Mouse (Mus musculus): ENCODE data around the gene Arhgef28.

The Arhgef28 gene

DNA sequence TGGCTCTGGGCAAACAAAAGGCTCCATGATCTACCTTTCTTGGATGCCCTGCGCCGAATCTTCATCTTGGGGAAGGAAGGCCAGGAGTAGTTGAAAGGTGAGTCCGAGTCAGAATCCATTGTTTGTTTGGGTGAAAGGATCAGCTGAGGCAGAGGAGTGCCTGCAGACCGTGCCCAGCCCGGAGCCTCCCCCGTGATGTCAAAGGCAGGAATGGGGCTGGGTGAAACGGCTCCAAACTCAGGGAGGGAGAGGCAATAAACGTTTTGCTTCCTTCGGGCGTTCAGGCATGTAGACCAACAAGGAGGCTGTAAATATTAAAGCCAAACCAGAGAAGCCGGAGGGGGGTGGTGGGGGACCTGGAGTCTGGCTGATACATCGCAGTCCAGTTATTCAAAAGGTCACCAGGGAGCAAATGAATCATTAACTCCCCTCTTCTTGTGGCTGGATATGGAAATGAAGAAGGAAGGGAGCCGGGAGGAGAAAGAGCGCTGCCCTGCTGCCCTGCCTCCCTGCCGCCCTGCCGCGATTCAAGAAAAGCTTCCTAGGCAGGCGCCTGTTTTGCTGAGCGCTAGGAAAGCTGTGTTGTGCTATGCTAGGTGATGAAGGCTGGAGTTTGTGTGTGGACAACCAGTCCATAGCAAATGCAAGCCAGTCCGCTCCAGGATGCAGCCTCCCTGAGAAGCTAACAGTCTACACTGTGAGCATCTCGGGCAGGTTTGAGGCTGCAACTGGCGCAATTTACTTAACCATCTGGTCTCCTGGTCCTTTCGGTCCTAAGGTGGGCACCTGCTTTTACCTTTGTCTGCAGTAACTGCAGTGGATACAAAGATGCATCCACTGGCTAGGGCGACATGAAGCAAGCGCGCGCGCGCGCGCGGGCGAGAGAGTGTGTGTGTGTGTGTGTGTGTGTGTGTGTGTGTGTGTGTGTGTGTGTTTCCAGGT is 190.0 kb downstream of the Arhgef28 start:
- no peak for DNase-seq (ENCODE audit: low spot score in 2 of 2)

DNA sequence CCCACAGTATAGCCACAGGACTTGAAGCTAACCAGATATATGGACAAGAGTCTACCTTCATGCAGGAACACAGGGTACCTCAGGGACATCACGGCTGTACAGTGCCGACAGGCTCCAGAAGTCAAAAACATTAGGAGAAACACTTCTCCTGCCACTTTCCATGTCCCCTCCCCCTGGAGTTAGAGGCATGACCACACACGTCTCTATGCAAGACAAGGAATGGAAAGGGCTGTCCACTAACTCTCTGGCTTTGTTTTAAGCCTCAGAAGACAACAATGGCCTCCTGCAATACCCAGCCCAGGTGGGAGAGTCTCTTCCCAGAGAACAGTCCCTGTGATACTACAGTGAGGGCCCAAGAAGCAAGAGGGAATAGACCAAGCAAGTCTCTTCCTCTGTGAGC is 191.3 kb downstream of the Arhgef28 start:
- DNase-seq (ENCODE audit: low spot score in 2 of 2): no peak

DNA sequence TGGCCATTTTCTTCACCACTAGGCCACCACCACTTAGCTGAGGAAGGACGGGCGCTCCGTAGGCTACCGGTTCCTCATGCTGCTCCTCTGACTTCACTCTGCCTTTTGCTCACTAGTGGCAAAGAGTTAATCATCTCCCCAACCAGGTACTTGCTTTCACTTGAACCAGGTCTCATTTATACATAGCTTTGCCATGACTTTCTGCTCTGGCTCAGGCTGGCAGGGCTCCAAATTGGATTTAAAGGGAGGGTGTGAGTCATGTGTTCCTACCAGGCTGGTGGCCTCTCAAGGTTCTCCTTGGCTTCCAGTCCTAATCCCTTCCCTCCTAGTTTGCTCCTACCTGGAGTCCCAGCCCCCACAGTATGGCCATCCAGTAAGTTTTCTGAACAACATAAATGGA is 192.5 kb downstream of the Arhgef28 start:
- DNase-seq (ENCODE audit: low spot score in 2 of 2): no peak

DNA sequence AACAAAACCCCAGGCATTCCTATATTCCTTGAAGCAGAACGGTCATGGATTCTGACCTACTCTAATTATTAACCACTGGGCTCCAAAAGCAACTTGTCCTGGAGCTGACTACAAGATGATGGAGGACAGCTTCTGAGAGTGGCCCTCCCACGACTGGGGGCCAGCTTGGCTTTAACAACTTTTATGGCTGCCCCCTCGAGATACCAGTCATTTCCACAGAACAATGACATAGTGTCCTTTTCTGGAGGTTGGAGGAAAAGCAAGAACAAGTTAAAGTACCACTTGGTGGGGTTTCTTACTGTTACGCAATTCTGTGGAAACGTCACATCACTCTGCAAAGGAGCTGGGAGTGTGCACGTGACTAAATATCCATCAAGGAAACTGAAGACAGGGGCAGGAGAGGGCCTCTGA is 194.3 kb downstream of the Arhgef28 start:
- DNase-seq (ENCODE audit: low spot score in 2 of 2): no peak

DNA sequence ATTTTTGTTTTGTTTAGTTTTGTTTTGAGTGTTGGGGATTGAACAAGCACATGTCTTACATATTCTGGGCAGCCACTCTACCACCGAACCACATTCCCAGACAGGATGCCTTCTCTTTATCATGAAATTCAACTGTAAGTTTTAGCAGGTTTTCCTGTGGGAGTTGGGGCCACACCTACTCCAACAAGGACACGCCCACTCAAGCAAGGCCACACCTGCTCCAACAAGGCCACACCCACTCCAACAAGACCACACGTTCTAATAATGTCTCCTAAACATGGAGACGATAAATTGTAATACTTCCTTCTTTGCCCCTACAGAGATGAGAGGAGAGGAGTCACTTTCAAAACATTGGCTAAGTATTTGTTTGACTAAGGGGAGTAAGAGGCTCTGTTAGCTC is 197.2 kb downstream of the Arhgef28 start:
- DNase-seq (ENCODE audit: low spot score in 2 of 2): no peak

DNA sequence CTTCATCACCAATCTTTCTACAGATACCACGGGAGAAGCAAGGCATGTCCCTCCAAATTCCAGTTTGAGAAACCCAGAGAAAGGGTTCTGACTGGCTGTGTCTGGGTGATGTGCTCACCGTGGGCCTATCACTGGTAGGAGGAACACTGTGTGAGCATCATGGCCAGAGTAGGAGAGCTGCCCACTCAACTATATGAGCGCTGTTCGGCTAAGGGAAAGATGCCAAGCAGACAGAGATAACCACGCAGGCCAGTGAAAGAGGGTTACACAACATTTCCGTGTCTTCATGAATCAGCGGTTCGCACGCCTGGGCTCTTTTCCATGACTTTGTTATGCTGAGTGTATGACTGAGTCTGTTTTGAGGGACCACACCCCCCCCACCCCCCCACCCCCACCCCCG is 197.7 kb downstream of the Arhgef28 start:
- DNase-seq (ENCODE audit: low spot score in 2 of 2): no peak

DNA sequence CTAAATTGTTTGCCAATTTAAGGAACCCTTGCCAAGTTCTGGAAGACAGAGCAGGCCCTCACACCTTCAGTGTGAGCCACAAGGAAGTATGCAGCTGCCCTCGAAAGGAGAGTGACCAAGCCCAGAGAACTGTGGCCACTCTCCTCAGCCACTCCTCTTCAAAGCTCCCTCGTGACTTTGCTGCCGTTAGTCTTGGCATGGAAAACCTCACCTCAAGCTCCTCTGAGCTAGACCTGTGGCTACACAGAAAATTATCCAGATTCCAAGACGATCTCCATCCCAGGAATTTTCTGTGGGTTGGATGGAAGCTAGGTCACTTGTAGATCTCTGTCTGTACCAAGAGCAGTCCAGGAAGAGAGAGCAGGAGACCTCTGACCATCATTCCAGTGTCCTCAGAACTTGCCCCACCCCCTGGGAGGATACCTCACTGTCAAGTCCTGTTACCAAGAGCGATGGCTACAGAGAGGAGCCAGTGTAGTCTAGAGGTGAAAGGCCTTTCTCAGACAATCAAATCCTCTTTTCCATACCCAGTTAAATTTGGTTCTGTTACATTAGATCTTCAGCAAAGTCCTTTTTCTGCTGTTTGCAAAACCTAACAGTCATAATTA is 200.5 kb downstream of the Arhgef28 start:
- DNase-seq (ENCODE audit: low spot score in 2 of 2): no peak

DNA sequence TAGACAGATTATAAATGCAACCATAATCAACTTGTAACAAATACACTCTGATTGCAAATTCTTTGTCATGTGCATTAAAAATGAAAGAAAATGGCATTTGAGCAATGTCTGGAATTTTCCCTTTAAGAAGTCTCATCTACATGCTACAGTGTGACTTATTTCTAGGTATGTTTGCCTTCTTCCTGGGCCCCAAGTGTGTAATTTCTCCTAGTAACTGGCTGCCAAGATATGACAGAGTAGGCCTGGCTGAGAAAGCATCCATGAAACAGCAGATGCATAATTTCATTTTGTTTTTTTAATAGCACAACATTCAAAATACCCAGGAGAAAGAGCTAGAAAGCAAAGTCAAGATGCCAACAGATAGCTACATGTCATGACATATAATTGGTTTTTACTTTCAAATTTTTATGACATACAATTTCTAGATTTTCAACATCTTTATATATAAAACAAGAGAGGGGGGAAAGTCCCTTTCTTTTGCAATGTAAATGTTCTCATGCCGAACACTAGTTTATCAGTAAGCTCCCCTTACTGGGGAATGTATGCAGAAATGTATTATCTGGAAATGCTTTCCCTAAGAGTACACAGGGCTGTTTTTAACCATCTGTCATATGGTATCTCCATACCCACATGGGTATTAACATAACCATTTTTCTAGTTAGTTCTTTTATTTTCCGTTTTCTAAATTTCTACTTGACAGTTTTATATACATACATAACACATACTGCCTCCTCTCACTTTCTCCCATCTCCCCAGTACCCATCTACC is 201.4 kb downstream of the Arhgef28 start:
- no peak for DNase-seq (ENCODE audit: low spot score in 2 of 2)

DNA sequence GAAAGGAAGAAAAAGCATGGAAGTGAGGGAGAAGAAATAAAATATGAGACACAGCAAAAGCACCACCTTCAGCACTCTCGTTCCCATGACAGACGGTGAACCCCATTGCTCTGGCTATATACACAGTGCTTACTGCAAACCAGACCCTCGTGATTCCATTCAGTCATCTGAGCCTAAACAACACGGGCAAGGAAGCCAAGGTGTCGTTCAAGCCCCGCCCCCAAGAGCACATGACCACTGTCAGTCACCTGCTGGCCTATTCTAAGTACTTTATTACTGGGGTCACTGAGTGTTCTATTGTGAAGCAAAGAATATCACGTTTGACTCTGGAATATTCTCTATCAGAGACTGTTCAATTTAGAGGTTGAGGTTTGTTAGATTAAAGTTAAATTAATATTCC is 202.5 kb downstream of the Arhgef28 start:
- DNase-seq (ENCODE audit: low spot score in 2 of 2): no peak

DNA sequence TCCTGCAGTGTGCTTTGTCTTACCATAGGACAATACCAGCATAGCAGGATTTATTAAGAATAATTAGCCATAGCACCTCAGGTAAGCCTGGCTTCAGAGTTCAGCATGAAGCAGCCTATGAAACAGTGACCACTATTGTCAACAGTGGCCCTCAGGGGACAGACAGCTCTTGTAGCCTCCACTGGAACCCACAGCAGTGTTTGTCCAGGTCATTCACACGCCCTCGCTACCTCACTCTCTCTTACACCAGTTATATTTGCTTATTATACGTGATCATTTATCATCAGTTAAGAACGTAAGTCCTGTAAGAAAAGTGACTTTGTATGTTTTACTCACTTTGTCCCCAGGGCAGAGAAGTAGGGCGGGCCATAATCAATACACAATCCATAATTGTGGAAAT is 203.6 kb downstream of the Arhgef28 start:
- no peak for DNase-seq (ENCODE audit: low spot score in 2 of 2)

DNA sequence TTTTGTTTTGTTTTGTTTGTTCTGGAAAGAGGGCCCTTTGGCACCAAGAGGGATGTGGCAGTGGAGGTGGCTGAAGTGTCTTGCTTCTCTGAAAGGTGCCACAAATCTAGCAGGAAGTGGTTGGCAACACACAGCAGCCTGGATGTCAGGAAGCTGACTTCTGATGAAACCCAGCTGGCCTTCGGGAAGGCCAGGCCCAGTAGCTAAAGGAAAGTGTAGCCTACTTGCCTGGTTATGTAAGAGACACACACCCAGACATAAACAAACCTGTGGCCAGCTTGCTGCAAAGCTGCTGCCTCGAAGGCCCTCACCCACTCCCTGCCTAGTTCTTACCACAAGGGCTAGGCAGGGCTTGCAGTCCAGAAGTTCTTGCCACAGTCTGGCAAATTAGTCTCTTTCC is 204.1 kb downstream of the Arhgef28 start:
- DNase-seq (ENCODE audit: low spot score in 2 of 2): no peak

DNA sequence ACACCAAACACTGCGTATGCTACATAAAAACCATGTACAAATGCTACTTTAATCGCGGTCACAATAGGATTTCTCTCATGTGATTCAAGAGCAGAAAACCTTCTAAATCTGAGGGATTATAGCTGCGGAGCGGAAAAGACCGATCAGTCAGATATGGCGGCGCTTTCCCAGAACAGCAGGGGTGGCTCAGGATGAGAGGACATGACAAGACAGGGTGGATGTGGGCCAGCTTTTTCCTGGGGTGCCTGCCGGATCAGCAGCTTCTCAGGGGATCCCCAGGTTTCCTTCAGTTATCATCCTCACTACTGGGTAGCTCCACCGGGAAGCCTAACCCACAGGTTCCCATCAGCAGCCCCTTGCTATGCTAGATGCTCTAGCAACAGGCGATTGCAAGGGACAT is 204.5 kb downstream of the Arhgef28 start:
- no peak for DNase-seq (ENCODE audit: low spot score in 2 of 2)

DNA sequence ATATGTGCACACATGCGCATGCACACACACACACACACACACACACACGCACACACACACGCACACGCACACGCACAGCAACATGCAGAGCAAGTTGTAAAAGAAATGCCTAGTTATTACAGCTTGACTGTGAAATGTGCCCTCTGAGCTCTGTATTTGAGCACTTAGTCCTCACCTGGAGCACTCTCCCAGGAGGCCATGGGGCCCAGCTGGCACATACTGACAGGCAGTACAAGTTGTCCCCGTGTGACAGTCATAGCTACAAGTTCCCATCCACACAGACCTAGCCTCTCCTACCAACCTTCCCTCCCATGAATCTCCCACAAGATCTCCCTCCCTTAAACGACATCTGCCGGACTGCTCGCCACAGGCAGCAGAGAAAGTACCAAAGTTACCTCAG is 205.4 kb downstream of the Arhgef28 start:
- no peak for DNase-seq (ENCODE audit: low spot score in 2 of 2)

DNA sequence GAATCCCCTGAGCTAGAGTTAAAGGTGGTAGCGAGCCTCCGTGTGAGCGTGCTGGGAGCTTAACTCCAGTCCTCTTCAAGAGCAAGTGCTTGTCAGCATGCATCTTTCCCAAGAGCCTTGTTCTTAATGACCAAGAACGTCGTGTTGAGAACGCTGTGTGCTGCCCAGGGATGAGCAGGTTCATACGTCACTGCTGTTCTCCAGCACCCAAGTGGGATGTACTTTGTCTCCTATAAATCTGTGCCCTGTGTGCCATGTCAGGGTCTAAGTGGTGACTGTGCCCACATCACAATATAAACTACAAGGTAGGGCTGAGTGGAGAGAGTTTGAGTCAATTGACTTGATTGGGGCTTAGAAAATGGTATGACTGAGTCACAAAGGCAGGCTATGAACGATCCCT is 207.1 kb downstream of the Arhgef28 start:
- no peak for DNase-seq (ENCODE audit: low spot score in 2 of 2)

DNA sequence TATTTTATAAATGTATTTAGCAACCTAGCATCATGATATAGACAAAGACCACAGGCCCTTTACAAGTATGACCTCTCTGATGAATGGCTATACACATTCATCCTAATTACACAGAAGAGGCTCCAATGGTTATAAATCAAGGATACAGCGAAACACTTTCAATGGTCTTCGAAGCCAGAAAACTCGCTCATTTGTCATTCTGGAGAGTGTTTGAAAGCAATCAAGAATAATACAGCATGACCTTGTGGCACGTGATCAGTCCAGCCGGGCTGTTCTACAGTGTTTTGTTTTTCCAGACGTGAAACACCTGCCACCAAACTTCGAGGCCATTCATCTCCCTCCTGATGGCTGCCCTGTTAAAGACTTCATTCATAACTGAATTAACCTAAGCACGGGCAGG is 207.7 kb downstream of the Arhgef28 start:
- DNase-seq (ENCODE audit: low spot score in 2 of 2): no peak

DNA sequence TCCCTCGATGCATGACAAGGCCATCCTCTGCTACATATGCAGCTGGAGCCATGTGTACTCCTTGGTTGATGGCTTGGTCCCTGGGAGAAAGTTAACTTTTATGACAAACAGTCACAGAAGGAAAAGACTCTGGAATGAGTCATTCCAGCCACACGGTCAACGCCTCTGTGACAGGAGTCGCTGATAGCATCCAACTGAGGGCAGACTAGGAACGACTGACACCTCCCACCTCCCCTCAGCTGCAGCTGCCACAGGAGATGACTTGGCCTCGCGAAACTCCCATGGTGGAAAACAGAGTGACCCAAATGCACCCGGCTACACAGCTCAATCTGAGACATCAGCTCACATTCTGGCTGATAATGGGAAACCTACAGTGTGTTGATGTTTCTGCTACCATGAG is 215.3 kb downstream of the Arhgef28 start:
- DNase-seq (ENCODE audit: low spot score in 2 of 2): no peak

DNA sequence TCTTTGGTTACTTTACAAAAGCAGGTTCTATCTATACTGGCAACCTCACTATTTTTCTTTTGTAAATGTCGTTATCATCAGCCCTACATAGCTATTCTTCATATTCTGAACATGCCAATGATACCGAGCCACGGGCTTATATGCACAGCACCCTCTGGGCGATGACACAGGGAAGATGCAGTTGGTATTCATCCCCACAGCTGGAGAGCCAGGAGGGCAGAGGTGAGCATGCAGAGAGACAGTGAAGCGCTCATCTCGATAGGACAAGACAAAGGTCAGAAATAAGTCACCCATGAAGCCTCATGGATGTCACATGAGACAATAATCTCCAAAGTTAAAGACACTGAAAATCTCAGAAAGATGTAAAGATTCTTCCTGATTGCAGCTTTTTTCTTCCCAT is 217.4 kb downstream of the Arhgef28 start:
- DNase-seq (ENCODE audit: low spot score in 2 of 2): no peak

DNA sequence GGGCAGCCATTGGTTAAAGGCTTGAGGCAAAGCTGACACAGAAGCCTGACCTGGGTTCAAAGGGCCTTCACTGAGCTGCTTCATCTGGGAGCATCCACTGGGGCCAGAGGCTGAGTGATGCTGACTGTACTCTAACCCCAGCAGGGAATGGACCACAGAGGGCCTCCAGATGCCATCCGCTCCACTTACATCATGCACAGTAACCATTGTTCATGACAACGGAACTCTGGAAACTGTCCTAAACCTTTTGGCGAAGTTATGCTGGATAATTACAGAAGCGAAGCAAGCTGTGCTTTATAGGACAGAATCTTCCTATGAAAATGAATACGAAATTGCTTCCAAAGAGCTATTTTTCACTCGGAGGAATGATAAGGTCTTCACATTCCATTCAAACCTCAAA is 219.5 kb downstream of the Arhgef28 start:
- DNase-seq (ENCODE audit: low spot score in 2 of 2): no peak

DNA sequence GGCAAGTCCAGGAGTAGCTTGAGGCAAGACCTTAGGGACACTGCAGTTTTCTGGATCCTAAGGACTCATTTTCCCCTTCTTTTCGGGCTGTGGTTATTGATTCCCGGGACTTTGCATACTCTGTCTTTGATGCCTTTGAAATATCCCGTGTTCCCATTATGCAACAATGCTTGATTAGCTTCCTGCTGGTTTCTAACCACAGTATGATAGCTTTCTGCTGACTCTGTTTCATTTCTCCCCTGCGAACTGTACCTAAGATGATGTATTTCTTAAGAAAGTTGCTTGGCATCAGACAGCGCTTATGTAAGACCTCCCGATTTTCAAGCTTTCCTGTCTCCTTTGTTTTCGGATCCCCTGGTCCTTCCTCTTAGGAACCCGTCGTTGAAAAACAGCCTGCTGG is 229.1 kb downstream of the Arhgef28 start:
- no peak for DNase-seq (ENCODE audit: low spot score in 2 of 2)

DNA sequence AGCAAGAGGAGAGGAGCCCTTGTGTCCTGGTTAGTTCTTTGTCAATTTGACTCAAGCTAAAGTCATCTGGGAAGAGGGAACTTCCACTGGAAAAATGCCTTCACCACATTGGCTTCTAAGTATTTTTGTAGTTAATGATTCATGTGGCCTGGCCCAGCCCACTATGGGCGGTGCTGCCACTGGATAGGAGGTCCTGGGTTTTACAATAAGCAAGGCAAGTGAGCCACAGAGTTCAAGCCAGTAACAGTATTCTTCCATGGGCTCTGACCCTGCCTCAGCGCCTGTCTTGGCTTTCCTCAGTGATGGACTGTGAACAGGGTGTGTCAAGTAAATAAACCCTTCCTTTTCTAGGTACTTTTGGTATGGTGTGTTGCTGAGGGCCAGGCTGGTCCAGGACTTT is 229.6 kb downstream of the Arhgef28 start:
- DNase-seq (ENCODE audit: low spot score in 2 of 2): no peak

DNA sequence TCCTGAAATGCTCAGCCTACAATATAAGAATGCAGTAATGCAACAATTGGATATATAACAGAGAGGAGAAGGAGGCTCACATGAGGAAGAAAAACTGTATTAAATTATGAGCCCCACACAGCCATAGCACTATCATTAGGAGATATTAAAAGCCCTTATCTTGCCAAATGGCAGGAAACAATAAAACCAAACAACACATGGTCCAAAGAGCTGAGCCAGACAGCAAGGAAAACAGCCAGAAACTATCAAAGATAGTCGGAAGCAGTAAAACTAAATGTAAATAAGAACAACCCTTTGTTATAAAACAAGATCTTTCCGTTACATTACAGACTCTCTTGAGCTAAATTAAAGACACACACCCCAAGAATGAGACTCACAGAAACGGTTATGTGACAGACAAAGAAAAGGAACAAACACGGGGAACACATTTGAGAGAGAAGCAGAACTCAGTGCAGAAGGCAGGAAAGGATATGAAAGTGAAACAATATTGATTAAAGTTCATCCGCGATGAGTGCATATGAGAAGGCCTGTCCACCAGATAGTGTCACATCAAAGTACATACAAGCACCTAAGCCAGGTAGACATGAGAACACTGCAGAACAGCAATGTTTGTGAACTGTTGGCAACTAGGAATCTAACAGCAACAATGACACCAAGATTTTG is 231.6 kb downstream of the Arhgef28 start:
- no peak for DNase-seq (ENCODE audit: low spot score in 2 of 2)

DNA sequence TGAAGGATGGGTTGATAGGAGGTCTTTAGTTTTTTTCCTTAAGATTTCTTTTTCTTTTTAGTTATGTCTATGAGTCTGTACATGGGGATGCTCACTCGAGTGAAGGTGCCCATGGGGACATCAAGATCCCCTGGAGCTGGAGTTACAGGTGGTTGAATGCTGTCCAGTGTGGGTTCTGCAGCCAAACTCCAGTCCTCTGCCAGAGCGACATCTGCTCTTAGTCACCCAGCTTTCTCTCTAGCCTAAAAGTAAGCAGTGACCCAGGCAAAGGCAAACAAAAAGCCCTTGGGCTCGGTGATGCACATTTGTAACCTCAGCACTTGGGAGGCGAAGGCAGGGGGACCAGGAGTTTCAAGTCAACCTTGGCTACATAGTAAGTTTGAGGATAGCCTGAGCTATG is 232.3 kb downstream of the Arhgef28 start:
- no peak for DNase-seq (ENCODE audit: low spot score in 2 of 2)

All from spleen, postnatal 10 days (tissue).